Mouse (Mus musculus): Measurements from ENCODE around the gene Prl4a1. TPM values are rescaled to one million over a fixed set of nuclear protein-coding genes. Genes with fewer than 3 reads are reported as not detected.

The Prl4a1 gene
- total and polyA plus RNA-seq, 2 experiments from 2014 or later, result not detected

GRCm38 (mm10) chr13:28069315-28069714 is 53.3 kb downstream of the Prl4a1 start:
- H3K4me1 ChIP-seq (ENCODE audit: control insufficient read depth, insufficient read depth), result no peaks in the 10 kb centered on the region
- H3K4me2 ChIP-seq (ENCODE audit: low read depth, low read length), result no peak overlapping the region
- ATAC-seq (ENCODE audit: insufficient read depth, low read depth) (no peak), DNase-seq (ENCODE audit: low spot score) (no peak)
- no peak for TF ChIP-seq CTCF (IDR thresholded peaks at IDR 0.05; ENCODE audit: low read depth)
- no peak for TF ChIP-seq EP300 (IDR thresholded peaks at IDR 0.05; ENCODE audit: low read depth)
- WGBS, result 82% methylated on average over 3 of the region's 3 CpGs
- no peak overlapping the region for H3K9ac ChIP-seq (replicated peaks; ENCODE audit: low read depth, low read length)
- H3K9me3 ChIP-seq (replicated peaks; ENCODE audit: control insufficient read depth, low read length), result no peaks in the 10 kb centered on the region
- H3K4me3 ChIP-seq (ENCODE audit: low read depth, low read length), result no peak overlapping the region
- H3K27ac ChIP-seq (ENCODE audit: low read depth), result no peak overlapping the region
- no peaks in the 10 kb centered on the region for H3K36me3 ChIP-seq (replicated peaks; ENCODE audit: control insufficient read depth, insufficient read depth, low read length)
- no peaks in the 10 kb centered on the region for H3K27me3 ChIP-seq (ENCODE audit: control insufficient read depth, insufficient read depth, low read length)

Other genes with a start within 250 kb of the Prl4a1 start
- not detected in 2 replicates for gene Prl7c1, start 235.4 kb upstream of the Prl4a1 start, total RNA-seq (2014; rRNA removed; ENCODE audit: low replicate concordance)
- gene Prl7c1, start 235.4 kb upstream of the Prl4a1 start, polyA plus RNA-seq (2015; fragmentation: Nextera tagmentation; extraction: Ambion mirVana), result not detected in 2 replicates
- gene Prl2a1, start 214.6 kb upstream of the Prl4a1 start, total RNA-seq (2014; rRNA removed; ENCODE audit: low replicate concordance), result not detected in 2 replicates
- gene Prl2a1, start 214.6 kb upstream of the Prl4a1 start, polyA plus RNA-seq (2015; fragmentation: Nextera tagmentation; extraction: Ambion mirVana), result not detected in 2 replicates
- gene Prl2c1, start 166.9 kb upstream of the Prl4a1 start, total RNA-seq (2014; rRNA removed; ENCODE audit: low replicate concordance), result not detected in 2 replicates
- not detected in 2 replicates for gene Prl2c1, start 166.9 kb upstream of the Prl4a1 start, polyA plus RNA-seq (2015; fragmentation: Nextera tagmentation; extraction: Ambion mirVana)
- not detected in 2 replicates for gene Prl5a1, start 126.3 kb downstream of the Prl4a1 start, total RNA-seq (2014; rRNA removed; ENCODE audit: low replicate concordance)
- gene Prl5a1, start 126.3 kb downstream of the Prl4a1 start, polyA plus RNA-seq (2015; fragmentation: Nextera tagmentation; extraction: Ambion mirVana), result not detected in 2 replicates
- 1.0 and 1.4 TPM in 2 replicates for gene Gm11361, start 241.3 kb downstream of the Prl4a1 start, total RNA-seq (2014; rRNA removed; ENCODE audit: low replicate concordance)
- gene Gm11361, start 241.3 kb downstream of the Prl4a1 start, polyA plus RNA-seq (2015; fragmentation: Nextera tagmentation; extraction: Ambion mirVana), result 2.0 and 2.5 TPM in 2 replicates